Mouse (Mus musculus) fibroblast of lung, adult 2 months (primary cell): ENCODE results near the gene Ccl22.

Experiments
- DNase-seq: peaks from one replicate; pipeline ENCODE4 v3.0.0-alpha.2; 2011; ENCODE audit warnings: low read depth

Gene Ccl22

GRCm38 (mm10) chr8:94778895-94779533, 33.6 kb downstream of the Ccl22 start:
- no peak for DNase-seq

- no peak for DNase-seq
Observed at GRCm38 (mm10) chr8:94779534-94780294, 34.3 kb downstream of the Ccl22 start.

DNA sequence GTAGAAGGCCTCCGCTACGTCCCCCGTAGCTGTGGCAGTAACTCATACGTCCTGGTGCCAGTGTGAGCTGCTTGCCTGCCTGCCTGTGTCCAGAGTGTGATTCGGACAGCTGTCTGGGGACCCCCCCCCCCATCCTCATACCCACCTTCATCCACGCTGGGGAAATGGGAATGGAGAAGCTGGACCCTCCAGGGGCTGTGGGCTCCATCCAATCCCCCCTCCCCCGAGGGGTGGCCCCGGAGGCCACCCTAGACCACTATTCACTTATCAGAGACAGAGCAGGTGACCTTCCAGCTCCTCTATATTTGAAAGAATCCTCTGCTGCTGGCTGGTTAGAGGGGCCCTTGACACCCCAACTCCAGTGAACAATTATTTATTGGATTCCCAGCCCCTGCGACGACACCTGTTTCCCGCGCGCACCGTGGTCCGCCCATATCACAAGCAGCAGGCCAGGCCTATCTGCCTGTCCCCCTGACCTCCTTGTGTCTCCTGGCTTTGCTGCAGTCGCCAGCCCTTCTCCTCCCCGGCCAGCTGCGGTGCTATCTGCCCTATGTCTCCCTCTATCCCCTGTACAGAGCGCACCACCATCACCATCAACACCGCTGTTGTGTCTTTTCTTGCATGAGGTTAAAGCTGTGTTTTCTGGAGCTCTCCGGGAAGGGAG, 35.2 kb downstream of the Ccl22 start:
- DNase-seq, result no peak

DNA sequence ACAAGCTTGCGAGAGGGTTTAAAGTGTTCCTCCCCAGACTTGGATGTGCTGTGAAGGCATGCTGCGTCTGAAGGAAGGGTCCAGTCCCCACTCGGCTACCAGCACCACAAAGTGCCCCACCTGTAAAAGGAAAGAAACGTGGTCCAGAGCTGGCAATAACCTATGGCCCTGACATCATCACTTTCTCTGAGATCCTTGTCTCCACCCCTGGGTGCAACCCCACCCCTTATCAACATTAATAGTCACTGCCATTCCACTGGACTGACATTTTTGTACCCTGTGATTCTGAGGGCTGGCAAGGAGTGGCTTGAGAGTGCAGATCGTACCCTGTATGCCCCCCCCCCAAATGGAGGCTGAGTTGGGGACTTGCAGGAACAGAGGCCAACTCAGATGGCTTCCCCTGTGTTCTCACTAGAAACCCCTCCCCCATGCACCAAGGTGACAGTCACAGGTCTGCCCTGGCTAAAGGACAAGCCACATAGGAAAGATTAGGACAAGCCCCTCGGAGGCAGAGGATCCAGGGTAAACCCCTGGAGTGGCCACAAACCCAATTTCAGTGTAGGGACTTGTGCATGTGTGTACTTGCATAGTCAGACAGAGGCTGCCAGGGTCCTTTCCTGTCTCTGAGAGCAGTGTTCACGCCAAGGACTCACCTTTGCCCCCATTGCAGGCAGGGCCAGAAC, 35.9 kb downstream of the Ccl22 start:
- DNase-seq, result no peak

DNA sequence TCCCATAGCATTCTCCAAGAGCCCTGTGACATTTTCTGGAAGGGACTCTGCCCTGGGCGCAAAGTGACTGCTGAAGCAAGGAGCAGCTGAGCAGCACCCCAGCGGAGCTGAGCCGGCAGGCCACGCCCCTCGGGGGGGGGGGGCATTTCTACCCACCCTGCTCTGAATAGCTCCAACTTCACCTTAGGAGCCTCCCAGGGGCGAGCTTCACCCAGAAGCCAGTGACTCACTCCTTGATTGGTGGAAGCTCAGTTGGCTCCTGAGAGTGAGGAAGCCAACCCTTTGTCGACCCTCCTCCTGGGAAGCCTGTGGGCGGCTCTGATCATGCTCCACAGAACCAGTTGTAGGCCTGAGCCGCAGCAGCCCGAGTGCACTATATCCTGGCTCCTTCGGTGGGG, 36.4 kb downstream of the Ccl22 start:
- DNase-seq, result no peak

DNA sequence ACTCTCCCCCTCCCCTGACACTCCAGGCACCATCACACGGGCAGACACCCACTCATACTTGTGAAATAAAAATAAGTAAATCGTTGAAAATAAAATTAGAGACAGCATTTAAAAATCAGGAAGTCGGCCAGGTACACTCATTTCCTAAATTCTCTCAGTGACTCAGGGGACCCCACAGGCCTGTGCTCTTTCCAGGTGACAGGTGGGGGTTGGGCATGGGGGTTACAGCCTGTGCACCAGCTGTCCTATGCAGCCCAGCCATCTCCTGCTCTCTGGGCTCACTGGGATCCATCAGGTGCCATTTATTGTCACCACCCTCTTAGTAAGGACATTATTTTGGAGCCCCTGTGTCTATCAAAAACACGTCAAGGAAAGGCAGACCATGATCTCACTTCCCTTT, 38.5 kb downstream of the Ccl22 start:
- DNase-seq, result no peak

DNA sequence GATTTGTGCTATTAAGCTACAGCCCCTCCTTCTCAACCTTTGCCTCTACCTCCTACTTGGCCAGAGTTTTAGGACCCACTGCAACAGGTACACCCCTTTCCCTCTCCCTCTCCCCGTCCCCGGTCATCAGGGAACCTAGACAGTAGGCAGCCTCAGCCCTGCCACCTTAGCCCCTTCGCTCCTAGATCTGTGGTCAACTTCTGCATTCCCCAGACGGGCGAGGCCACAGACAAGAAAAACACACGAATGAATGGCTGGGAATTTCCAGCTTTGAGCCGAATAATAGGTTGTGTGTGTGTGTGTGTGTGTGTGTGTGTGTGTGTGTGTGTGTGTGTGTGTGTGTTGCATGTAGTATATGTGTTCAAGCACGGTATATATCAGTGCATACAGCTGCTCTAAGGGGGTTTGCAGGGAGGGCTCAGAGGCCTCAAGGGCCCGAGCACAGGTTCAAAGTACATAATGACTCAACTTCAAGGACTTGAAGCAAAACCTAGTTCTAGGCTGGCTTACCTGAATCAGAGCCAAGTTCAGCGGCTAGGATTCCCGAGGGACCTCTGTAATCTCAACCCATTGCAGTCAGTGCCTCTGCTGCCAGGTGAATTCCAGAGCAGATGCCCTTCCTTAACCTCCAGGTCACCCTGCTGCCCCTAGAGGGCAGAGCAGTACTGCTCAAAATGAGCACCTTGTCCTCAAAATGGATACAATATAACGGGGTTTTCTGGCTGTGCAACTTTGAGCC, 40.0 kb downstream of the Ccl22 start:
- peak; percentile 78 for DNase-seq

- no peak for DNase-seq
Observed at GRCm38 (mm10) chr8:94785995-94786595, 40.7 kb downstream of the Ccl22 start.

DNA sequence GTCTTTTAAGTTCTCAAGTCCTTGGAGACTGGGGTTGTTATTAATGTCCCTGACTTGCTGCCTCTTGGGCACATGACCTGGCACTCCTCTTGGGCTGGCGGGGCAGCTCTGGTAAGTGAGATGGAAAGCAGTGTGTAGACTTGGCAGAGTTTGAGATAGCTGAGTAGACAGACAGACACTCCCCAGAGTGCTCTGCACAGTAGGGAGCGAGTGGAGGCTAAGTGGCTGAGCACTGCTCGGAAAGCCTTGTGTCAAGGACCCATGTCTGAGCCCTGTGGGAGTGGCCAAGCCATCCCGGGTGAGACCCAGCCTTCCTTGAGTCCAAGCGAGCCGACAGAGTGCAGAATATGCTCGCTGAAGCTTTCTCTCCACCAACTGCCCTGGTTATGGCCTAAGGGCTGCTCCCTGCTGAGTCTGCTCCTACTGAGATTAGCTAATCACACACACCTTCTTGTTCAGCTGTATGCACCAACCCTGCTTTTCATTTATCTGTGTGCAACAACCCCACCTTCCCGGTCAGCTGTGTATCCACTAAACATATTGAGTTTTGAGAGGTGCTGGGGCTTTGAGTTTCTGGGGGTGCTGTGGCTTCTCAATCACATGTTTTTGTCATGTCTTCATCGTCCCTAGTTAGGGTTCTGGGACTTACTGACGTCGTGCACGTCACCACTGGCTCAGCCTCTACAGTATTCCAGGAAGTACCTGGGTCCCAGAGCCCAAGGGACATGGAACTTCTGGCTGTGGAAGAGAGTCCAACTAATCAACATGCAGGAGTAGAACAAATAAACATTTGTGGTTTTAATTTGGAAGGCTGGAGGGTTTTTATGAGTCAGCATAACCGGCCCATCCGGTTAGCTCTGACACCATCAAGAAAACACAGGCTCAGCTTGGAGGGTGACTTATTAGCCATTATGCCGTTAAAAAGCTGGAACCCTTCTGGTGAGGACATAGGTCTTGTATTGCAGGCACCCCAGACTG, 42.4 kb downstream of the Ccl22 start:
- peak; percentile 89 for DNase-seq

- DNase-seq, result no peak
Observed at GRCm38 (mm10) chr8:94789256-94789955, 44.0 kb downstream of the Ccl22 start.

- DNase-seq, result no peak
Observed at GRCm38 (mm10) chr8:94794368-94794767, 49.0 kb downstream of the Ccl22 start.

- no peak for DNase-seq
Observed at GRCm38 (mm10) chr8:94794782-94795181, 49.4 kb downstream of the Ccl22 start.

- no peak for DNase-seq
Observed at GRCm38 (mm10) chr8:94800278-94800968, 55.0 kb downstream of the Ccl22 start.
